Mouse (Mus musculus) small intestine, adult 2 months (tissue): ENCODE data around the gene Lgals4.

Experiments
- CTCF ChIP-seq: fragments of 200-500 bp; IDR thresholded peaks from 2 replicates; pipeline ENCODE4 v1.5.1; 2012; ENCODE audit warnings: low read depth, mild to moderate bottlenecking, control low read depth, inconsistent platforms, low read length, moderate library complexity, mixed read lengths; ENCODE audit not compliant: insufficient replicate concordance, insufficient read length; ENCODE audit errors: extremely low read depth
- POLR2A ChIP-seq: fragments of 200-500 bp; IDR thresholded peaks from 2 replicates; pipeline ENCODE4 v1.6.1; 2012; ENCODE audit warnings: low read depth, mild to moderate bottlenecking, control low read depth, inconsistent platforms, low read length, moderate library complexity

- no peak for TF ChIP-seq POLR2A
- TF ChIP-seq CTCF = no peak
These were observed 6.3 kb upstream of the Lgals4 start for GRCm38 (mm10) chr7:28827338-28827737.
